Mouse (Mus musculus) thymus, postnatal 14 days (tissue): ENCODE results near the gene Atp5s.
A peak's percentile ranks its signal among the peaks of the same experiment; 100 is the strongest.

Source experiments
- DNase-seq: peaks from one replicate; pipeline ENCODE4 v3.0.0; 2021

The Atp5s gene

GRCm38 (mm10) chr12:69781935-69782650 is 57.3 kb downstream of the Atp5s start:
- DNase-seq, result no peak

- DNase-seq, result no peak
Measured at GRCm38 (mm10) chr12:69783247-69784025, 58.7 kb downstream of the Atp5s start.

- no peak for DNase-seq
Measured at GRCm38 (mm10) chr12:69785471-69785870, 60.7 kb downstream of the Atp5s start.

- DNase-seq, result peak; percentile 34
Measured at GRCm38 (mm10) chr12:69788380-69788779, 63.6 kb downstream of the Atp5s start.

GRCm38 (mm10) chr12:69789766-69790529 is 65.2 kb downstream of the Atp5s start:
- peak; percentile 53 for DNase-seq

- DNase-seq, result peak; percentile 72
Measured at GRCm38 (mm10) chr12:69790530-69791505, 66.1 kb downstream of the Atp5s start, which contains the start of gene Cdkl1. TSS of gene Cdkl1 (minus strand) at chr12:69791267.
